Mouse (Mus musculus) heart, embryonic 16.5 days (tissue): ENCODE data around the gene Asah2. TPM values are rescaled to one million over a fixed set of nuclear protein-coding genes. Genes with fewer than 3 reads are reported as not detected.
"Not testable (repeated sequence)": the region's sequence is repeated elsewhere in the genome, so short reads cannot be mapped to it uniquely, and the experiment has no call there.

Experiments
- ATAC-seq: fragments of 200-750 bp; cut with Nextera tagmentation; replicated peaks from 2 replicates; pipeline ENCODE4 v1.8.0; 2017; ENCODE audit warnings: moderate number of reproducible peaks; ENCODE audit not compliant: insufficient read depth, low FRiP score; ENCODE audit errors: extremely low read depth
- H3K27ac ChIP-seq: fragments of 300-500 bp; sonication (generic); 2 replicates; pipeline ENCODE4 v1.5.1; 2014; ENCODE audit warnings: mild to moderate bottlenecking, low read length, control low read depth, moderate library complexity
- H3K27me3 ChIP-seq: fragments of 300-500 bp; sonication (generic); 2 replicates; pipeline ENCODE4 v1.6.1; 2014; ENCODE audit warnings: low read length, mixed read lengths; ENCODE audit not compliant: control insufficient read depth, insufficient read depth
- H3K36me3 ChIP-seq: fragments of 300-500 bp; sonication (generic); 2 replicates; pipeline ENCODE4 v1.6.1; 2014; ENCODE audit not compliant: control insufficient read depth, insufficient read depth
- H3K4me1 ChIP-seq: fragments of 300-500 bp; sonication (generic); 2 replicates; pipeline ENCODE4 v1.6.1; 2014; ENCODE audit warnings: low read length, mixed read lengths; ENCODE audit not compliant: control insufficient read depth, insufficient read depth
- H3K4me2 ChIP-seq: fragments of 300-500 bp; sonication (generic); 2 replicates; pipeline ENCODE4 v1.6.1; 2014; ENCODE audit warnings: low read depth, mild to moderate bottlenecking, control low read depth, low read length
- H3K4me3 ChIP-seq: fragments of 300-500 bp; sonication (generic); 2 replicates; pipeline ENCODE4 v1.5.1; 2014; ENCODE audit warnings: mild to moderate bottlenecking, control low read depth, low read length
- H3K9ac ChIP-seq: fragments of 300-500 bp; sonication (generic); 2 replicates; pipeline ENCODE4 v1.6.1; 2014; ENCODE audit warnings: low read length, control low read depth
- H3K9me3 ChIP-seq: fragments of 300-500 bp; sonication (generic); replicated peaks from 2 replicates; pipeline ENCODE4 v1.6.1; 2016; ENCODE audit warnings: low read length; ENCODE audit not compliant: control insufficient read depth
- WGBS: fragments of 180-500 bp; shearing (Covaris S2); extraction: QIAGEN DNeasy Blood & Tissue Kit; methylation state at CpG from one replicate; pipeline ENCODE4 v1.1.7; 2014; 5-methylcytosine and 5-hydroxymethylcytosine counted together
- polyA plus RNA-seq: library from polyadenylated mRNA; unstranded; fragments of >200 nt; fragmentation: Nextera tagmentation; extraction: Ambion mirVana; gene quantifications from 2 replicates; pipeline ENCODE4 v1.2.1, GENCODE M21; 2015

The Asah2 gene
- polyA plus RNA-seq, 1 experiment from 2014 or later = 2.4 TPM

DNA sequence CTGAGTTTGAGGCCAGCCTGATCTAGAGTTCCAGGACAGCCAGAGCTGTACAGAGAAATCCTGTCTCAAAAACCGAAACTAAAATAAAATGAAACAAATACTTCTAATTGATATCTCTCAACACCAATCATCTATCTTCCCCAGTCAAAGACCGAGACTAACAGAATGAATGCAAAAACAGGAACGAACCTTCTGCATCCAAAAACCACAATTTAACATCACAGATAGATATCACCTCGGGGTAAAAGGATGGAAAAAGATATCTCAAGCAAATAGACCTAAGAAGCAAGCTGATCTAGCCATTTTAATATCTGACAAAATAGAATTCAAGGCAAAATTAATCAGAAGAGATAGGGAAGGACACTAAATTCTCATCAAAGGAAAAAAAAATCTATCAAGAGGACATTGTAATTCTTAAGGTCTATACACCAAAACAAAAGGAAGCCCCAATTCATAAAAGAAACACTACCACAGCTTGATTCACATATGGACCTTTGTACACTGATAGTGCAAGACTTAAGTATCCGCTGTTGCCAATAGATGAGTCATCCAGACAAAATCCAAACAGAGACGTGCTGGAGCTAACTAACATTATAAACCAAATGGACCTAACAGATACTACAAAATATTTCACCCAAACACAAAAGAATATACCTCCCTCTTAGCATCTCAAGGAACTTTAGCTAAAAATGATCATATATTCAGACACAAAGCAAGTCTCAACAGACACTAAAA lies 20.1 kb downstream of the Asah2 start:
- ATAC-seq = no peak
- Histone ChIP-seq H3K9me3 (no peaks in the 10 kb centered on the region), H3K27me3 (no peaks in the 10 kb centered on the region), H3K4me2 (no peak overlapping the region), H3K27ac (no peak overlapping the region), H3K36me3 (no peaks in the 10 kb centered on the region), H3K4me1 (no peaks in the 10 kb centered on the region), H3K9ac (no peak overlapping the region), H3K4me3 (no peak overlapping the region)
- 75% methylated on average over 6 of the region's 6 CpGs for WGBS

DNA sequence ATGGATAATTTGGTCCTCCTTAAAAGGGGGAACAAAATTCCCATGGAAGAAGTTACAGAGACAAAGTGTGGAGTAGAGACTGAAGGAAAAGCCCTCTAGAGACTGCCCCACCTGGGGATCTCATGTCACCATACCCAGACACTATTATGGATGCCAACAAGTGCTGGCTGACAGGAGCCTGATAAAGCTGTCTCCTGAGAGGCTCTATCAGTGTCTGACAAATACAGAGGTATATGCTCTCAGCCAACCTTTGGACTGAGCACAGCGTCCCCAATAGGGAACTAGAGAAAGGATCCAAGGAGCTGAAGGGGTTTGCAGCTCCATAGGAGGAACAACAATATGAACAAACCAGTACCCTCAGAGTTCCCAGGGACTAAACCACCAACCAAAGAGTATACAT lies 23.2 kb downstream of the Asah2 start:
- H3K9ac ChIP-seq, ATAC-seq, H3K9me3 ChIP-seq, H3K4me1 ChIP-seq, H3K4me3 ChIP-seq, H3K27me3 ChIP-seq, H3K27ac ChIP-seq, H3K4me2 ChIP-seq, H3K36me3 ChIP-seq: not testable (repeated sequence)
- WGBS = 44% methylated on average over 1 of the region's 1 CpGs

DNA sequence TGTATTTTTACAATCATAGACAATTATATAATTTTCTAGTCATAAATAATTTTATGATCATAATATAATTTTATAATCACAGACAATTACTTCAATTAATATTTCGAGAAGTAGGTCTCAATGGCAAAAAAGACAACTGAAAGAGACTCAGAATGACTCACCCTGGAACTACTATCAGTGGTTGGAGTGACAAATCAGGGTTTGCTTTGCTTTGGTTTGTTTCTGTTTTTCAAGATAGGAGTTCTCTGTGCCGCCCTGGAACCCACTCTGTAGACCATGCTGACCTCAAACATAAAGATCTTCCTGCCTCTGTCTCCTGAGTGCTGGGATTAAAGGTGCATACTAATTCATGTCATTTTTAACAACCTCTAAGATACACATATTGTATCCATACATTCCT lies 37.7 kb downstream of the Asah2 start:
- peaks cover 17% of the 10 kb centered on the region for H3K4me1 ChIP-seq
- H3K4me2 ChIP-seq = no peak overlapping the region
- no peak overlapping the region for H3K4me3 ChIP-seq
- WGBS = 80% methylated on average over 2 of the region's 2 CpGs
- no peak overlapping the region for H3K27ac ChIP-seq
- H3K9me3 ChIP-seq = no peaks in the 10 kb centered on the region
- H3K9ac ChIP-seq = no peak overlapping the region
- ATAC-seq = no peak
- no peaks in the 10 kb centered on the region for H3K36me3 ChIP-seq
- H3K27me3 ChIP-seq = no peaks in the 10 kb centered on the region

GRCm38 (mm10) chr19:32069598-32069997 lies 38.4 kb downstream of the Asah2 start:
- H3K4me1 ChIP-seq = peaks cover 19% of the 10 kb centered on the region
- peak overlapping the region; percentile 52; the same call in 1 of the 2 replicates for H3K27ac ChIP-seq
- no peak overlapping the region for H3K4me3 ChIP-seq
- no peaks in the 10 kb centered on the region for H3K36me3 ChIP-seq
- no peaks in the 10 kb centered on the region for H3K27me3 ChIP-seq
- H3K9ac ChIP-seq = no peak overlapping the region
- peak; percentile 60 for ATAC-seq
- H3K9me3 ChIP-seq = no peaks in the 10 kb centered on the region
- no peak overlapping the region for H3K4me2 ChIP-seq
- WGBS = 24% methylated on average over 2 of the region's 2 CpGs

GRCm38 (mm10) chr19:32067669-32068068 lies 40.3 kb downstream of the Asah2 start:
- no peak overlapping the region for H3K9ac ChIP-seq
- H3K4me2 ChIP-seq = no peak overlapping the region
- no peaks in the 10 kb centered on the region for H3K36me3 ChIP-seq
- H3K9me3 ChIP-seq = no peaks in the 10 kb centered on the region
- H3K27me3 ChIP-seq = no peaks in the 10 kb centered on the region
- H3K4me3 ChIP-seq = no peak overlapping the region
- peaks cover 19% of the 10 kb centered on the region for H3K4me1 ChIP-seq
- H3K27ac ChIP-seq = no peak overlapping the region
- WGBS = 77% methylated on average over 4 of the region's 4 CpGs
- no peak for ATAC-seq

GRCm38 (mm10) chr19:32061294-32061693 lies 46.7 kb downstream of the Asah2 start:
- WGBS = 80% methylated on average over 1 of the region's 1 CpGs
- H3K27ac ChIP-seq = no peak overlapping the region
- no peaks in the 10 kb centered on the region for H3K36me3 ChIP-seq
- H3K9ac ChIP-seq = no peak overlapping the region
- no peak overlapping the region for H3K4me2 ChIP-seq
- no peaks in the 10 kb centered on the region for H3K9me3 ChIP-seq
- ATAC-seq = no peak
- H3K4me1 ChIP-seq = peaks cover 11% of the 10 kb centered on the region
- no peaks in the 10 kb centered on the region for H3K27me3 ChIP-seq
- H3K4me3 ChIP-seq = no peak overlapping the region

DNA sequence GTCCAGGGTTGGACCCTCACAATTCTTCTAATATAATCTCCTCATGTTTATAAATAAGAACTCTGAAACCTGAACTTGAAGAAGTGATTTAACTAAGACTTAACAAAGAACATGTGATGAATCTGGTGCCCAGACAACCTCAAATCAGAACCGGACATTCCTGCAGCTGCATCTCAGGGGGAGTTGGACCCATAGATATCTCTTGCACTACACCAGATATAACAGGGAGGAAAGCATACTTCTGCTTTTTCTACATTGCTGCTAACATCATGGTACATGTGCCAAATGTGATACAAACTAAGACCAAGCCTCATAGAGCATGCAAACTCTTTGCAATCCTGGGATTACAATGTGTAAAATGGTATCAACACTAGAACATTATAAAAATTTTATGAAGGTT lies 51.8 kb downstream of the Asah2 start:
- H3K36me3 ChIP-seq = no peaks in the 10 kb centered on the region
- ATAC-seq = no peak
- no peak overlapping the region for H3K9ac ChIP-seq
- no peaks in the 10 kb centered on the region for H3K9me3 ChIP-seq
- no peak overlapping the region for H3K4me3 ChIP-seq
- H3K4me1 ChIP-seq = no peaks in the 10 kb centered on the region
- H3K4me2 ChIP-seq = no peak overlapping the region
- WGBS = 72% methylated on average over 1 of the region's 1 CpGs
- H3K27me3 ChIP-seq = no peaks in the 10 kb centered on the region
- H3K27ac ChIP-seq = no peak overlapping the region

DNA sequence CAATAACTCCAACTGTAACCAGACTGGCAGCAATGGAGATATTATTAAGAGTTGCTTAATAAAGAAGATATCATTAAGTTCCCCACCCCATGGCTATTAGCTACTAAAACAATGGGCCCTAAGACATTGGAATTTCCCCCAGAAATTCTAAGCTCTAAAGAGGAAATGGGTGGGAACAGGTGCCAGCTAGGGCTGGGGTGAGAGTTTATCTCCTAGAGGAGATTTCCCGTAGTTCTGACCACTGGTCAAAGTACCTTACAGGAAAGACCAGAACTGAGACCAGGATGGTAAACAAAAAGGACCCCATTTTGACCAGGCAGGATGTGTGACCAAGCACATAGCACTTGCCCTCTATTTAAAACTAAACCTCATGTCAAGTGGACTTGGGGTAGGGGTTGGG lies 52.3 kb downstream of the Asah2 start:
- Histone ChIP-seq H3K4me2 (no peak overlapping the region), H3K27ac (no peak overlapping the region), H3K36me3 (no peaks in the 10 kb centered on the region), H3K9ac (no peak overlapping the region), H3K27me3 (no peaks in the 10 kb centered on the region), H3K9me3 (no peaks in the 10 kb centered on the region), H3K4me3 (no peak overlapping the region), H3K4me1 (no peaks in the 10 kb centered on the region)
- 74% methylated on average over 1 of the region's 1 CpGs for WGBS
- no peak for ATAC-seq

- H3K4me2 ChIP-seq = no peak overlapping the region
- no peak overlapping the region for H3K9ac ChIP-seq
- WGBS = 94% methylated on average over 2 of the region's 2 CpGs
- H3K9me3 ChIP-seq = no peaks in the 10 kb centered on the region
- ATAC-seq = no peak
- no peaks in the 10 kb centered on the region for H3K27me3 ChIP-seq
- no peak overlapping the region for H3K4me3 ChIP-seq
- no peaks in the 10 kb centered on the region for H3K4me1 ChIP-seq
- H3K36me3 ChIP-seq = no peaks in the 10 kb centered on the region
- H3K27ac ChIP-seq = no peak overlapping the region
Measured at GRCm38 (mm10) chr19:32051251-32051650, 56.8 kb downstream of the Asah2 start.
